Mouse (Mus musculus): ENCODE measurements around the gene Lrrk2. TPM values are rescaled to one million over a fixed set of nuclear protein-coding genes. Genes with fewer than 3 reads are reported as not detected.
"Not testable (repeated sequence)": the region's sequence is repeated elsewhere in the genome, so short reads cannot be mapped to it uniquely, and the experiment has no call there.

The Lrrk2 gene
- polyA plus RNA-seq, 1 experiment: 10.4 TPM

GRCm38 (mm10) chr15:91806463-91806862 is 133.5 kb downstream of the Lrrk2 start:
- DNase-seq (ENCODE audit: low spot score): no peak

GRCm38 (mm10) chr15:91835319-91835718 is 162.3 kb downstream of the Lrrk2 start:
- no peak for DNase-seq (ENCODE audit: low spot score)

GRCm38 (mm10) chr15:91837965-91838364 is 165.0 kb downstream of the Lrrk2 start, which contains the start of gene Smgc:
TSS of gene Smgc (plus strand) at chr15:91838265.
- DNase-seq (ENCODE audit: low spot score): no peak

- DNase-seq (ENCODE audit: low spot score): not testable (repeated sequence)
These were observed 191.2 kb downstream of the Lrrk2 start for GRCm38 (mm10) chr15:91864130-91864529.

Other genes with a start within 250 kb of the Lrrk2 start
- gene Slc2a13, start 99.9 kb upstream of the Lrrk2 start, polyA plus RNA-seq (2012; rRNA removed): 2.8 and 3.3 TPM in 2 replicates
- not detected in 2 replicates for gene Smgc, start 165.1 kb downstream of the Lrrk2 start, polyA plus RNA-seq (2012; rRNA removed)

All from urinary bladder, adult 2 months (tissue).